Mouse (Mus musculus): ENCODE measurements at regions not wholly inside any gene's neighbourhood (a gene's known extent, or its start where the extent isn't known, plus 50 kb on each side); places are given as distances from the start of the nearest gene placed in this dataset.

- Histone ChIP-seq H3K4me2 (replicated peaks) (no peak overlapping the region), H3K9me3 (no peaks in the 10 kb centered on the region), H3K36me3 (no peaks in the 10 kb centered on the region), H3K4me3 (replicated peaks) (no peak overlapping the region), H3K27me3 (replicated peaks) (no peaks in the 10 kb centered on the region), H3K27ac (no peak overlapping the region), H3K4me1 (replicated peaks) (no peaks in the 10 kb centered on the region), H3K9ac (no peak overlapping the region)
- no peak for ATAC-seq
- 82% methylated on average over 1 of the region's 1 CpGs for WGBS
Measured at GRCm38 (mm10) chr4:67899109-67899508, 1055.1 kb downstream of the Brinp1 start.

DNA sequence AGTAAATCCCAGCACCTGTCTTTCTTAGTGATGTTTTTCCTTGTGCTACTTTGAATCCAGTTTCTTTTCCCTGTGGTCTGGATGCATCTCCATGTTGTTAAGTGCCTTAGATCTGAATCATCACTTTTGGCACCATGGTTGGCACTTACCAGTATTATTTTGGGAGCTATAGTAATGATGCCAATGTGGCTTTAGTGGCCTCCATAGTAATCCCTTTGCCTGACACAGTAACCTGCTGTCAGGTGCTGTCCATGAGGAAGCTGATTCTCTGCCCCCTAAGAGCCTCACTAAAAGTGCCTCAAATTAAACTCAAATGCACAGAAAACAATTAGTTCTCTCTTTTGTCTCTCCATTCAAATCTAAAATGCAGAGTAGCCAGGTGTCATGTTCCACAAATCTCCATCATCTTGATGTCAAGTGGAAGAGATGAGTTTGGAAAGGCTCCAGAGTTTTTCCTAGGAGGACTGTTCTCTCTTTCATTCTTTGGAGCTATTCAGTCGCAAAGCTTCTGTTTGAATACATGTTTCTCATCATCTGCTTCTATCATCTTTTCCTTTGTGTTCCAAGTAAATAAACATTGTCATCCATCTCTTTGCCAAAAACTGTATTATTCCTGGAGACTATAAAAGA, 1062.1 kb downstream of the Brinp1 start:
- Histone ChIP-seq H3K4me1 (replicated peaks) (no peaks in the 10 kb centered on the region), H3K9me3 (no peaks in the 10 kb centered on the region), H3K4me2 (replicated peaks) (no peak overlapping the region), H3K4me3 (replicated peaks) (no peak overlapping the region), H3K36me3 (no peaks in the 10 kb centered on the region), H3K27ac (no peak overlapping the region), H3K9ac (no peak overlapping the region), H3K27me3 (replicated peaks) (no peaks in the 10 kb centered on the region)
- ATAC-seq: no peak
- WGBS: 71% methylated on average over 1 of the region's 1 CpGs

GRCm38 (mm10) chr4:67887954-67888353, 1060.6 kb downstream of the Tlr4 start:
- H3K4me3 ChIP-seq (replicated peaks): no peak overlapping the region
- H3K4me2 ChIP-seq (replicated peaks): no peak overlapping the region
- no peaks in the 10 kb centered on the region for H3K4me1 ChIP-seq (replicated peaks)
- H3K27me3 ChIP-seq (replicated peaks): no peaks in the 10 kb centered on the region
- H3K9ac ChIP-seq: no peak overlapping the region
- no peak overlapping the region for H3K27ac ChIP-seq
- no peaks in the 10 kb centered on the region for H3K9me3 ChIP-seq
- ATAC-seq: no peak
- no peaks in the 10 kb centered on the region for H3K36me3 ChIP-seq

- H3K9me3 ChIP-seq: no peaks in the 10 kb centered on the region
- H3K27ac ChIP-seq: no peak overlapping the region
- H3K36me3 ChIP-seq: no peaks in the 10 kb centered on the region
- H3K27me3 ChIP-seq (replicated peaks): no peaks in the 10 kb centered on the region
- ATAC-seq: no peak
- H3K9ac ChIP-seq: no peak overlapping the region
- no peak overlapping the region for H3K4me2 ChIP-seq (replicated peaks)
- H3K4me3 ChIP-seq (replicated peaks): no peak overlapping the region
- H3K4me1 ChIP-seq (replicated peaks): no peaks in the 10 kb centered on the region
Measured at GRCm38 (mm10) chr4:67885204-67885603, 1057.8 kb downstream of the Tlr4 start.

- Histone ChIP-seq H3K4me2 (replicated peaks) (no peak overlapping the region), H3K27ac (no peak overlapping the region), H3K27me3 (replicated peaks) (no peaks in the 10 kb centered on the region), H3K4me1 (replicated peaks) (no peaks in the 10 kb centered on the region), H3K9me3 (no peaks in the 10 kb centered on the region), H3K4me3 (replicated peaks) (no peak overlapping the region), H3K36me3 (no peaks in the 10 kb centered on the region), H3K9ac (no peak overlapping the region)
- WGBS: 80% methylated on average over 2 of the region's 2 CpGs
- ATAC-seq: no peak
Measured at GRCm38 (mm10) chr4:67862218-67862617, 1034.8 kb downstream of the Tlr4 start.

GRCm38 (mm10) chr4:67861801-67862200, 1034.4 kb downstream of the Tlr4 start:
- H3K27ac ChIP-seq: no peak overlapping the region
- H3K4me3 ChIP-seq (replicated peaks): no peak overlapping the region
- H3K9me3 ChIP-seq: no peaks in the 10 kb centered on the region
- 70% methylated on average over 1 of the region's 1 CpGs for WGBS
- no peak for ATAC-seq
- H3K4me1 ChIP-seq (replicated peaks): no peaks in the 10 kb centered on the region
- no peaks in the 10 kb centered on the region for H3K27me3 ChIP-seq (replicated peaks)
- no peak overlapping the region for H3K9ac ChIP-seq
- H3K36me3 ChIP-seq: no peaks in the 10 kb centered on the region
- H3K4me2 ChIP-seq (replicated peaks): no peak overlapping the region

- 82% methylated on average over 4 of the region's 4 CpGs for WGBS
- no peak overlapping the region for H3K4me2 ChIP-seq (replicated peaks)
- H3K9ac ChIP-seq: no peak overlapping the region
- H3K27me3 ChIP-seq (replicated peaks): no peaks in the 10 kb centered on the region
- no peaks in the 10 kb centered on the region for H3K9me3 ChIP-seq
- H3K27ac ChIP-seq: no peak overlapping the region
- no peak overlapping the region for H3K4me3 ChIP-seq (replicated peaks)
- H3K36me3 ChIP-seq: no peaks in the 10 kb centered on the region
- ATAC-seq: no peak
- no peaks in the 10 kb centered on the region for H3K4me1 ChIP-seq (replicated peaks)
Measured at GRCm38 (mm10) chr4:67853001-67853400, 1025.6 kb downstream of the Tlr4 start.

DNA sequence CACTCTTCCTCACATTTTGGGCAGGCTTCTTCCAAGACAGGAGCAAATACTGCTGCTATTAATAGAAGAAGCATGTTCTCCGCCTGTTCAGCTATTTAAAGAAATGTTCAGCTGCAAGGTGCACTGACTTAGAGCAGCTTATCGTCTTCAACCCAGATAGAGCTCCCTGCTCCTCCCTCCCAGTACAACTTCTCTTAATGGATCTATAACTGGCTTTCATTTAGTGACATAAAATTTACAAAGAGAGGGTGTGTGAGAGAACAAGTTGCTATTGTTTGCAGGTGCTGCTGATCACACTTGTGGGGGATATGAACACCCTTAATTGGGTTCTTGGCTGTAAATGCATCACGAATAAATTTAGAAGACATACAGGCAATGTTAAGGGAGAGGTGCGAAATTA, 1006.0 kb downstream of the Tlr4 start:
- Histone ChIP-seq H3K4me3 (replicated peaks) (no peak overlapping the region), H3K4me2 (replicated peaks) (no peak overlapping the region), H3K9ac (no peak overlapping the region), H3K4me1 (replicated peaks) (no peaks in the 10 kb centered on the region), H3K9me3 (no peaks in the 10 kb centered on the region), H3K36me3 (no peaks in the 10 kb centered on the region), H3K27ac (no peak overlapping the region), H3K27me3 (replicated peaks) (no peaks in the 10 kb centered on the region)
- 74% methylated on average over 4 of the region's 4 CpGs for WGBS
- no peak for ATAC-seq

DNA sequence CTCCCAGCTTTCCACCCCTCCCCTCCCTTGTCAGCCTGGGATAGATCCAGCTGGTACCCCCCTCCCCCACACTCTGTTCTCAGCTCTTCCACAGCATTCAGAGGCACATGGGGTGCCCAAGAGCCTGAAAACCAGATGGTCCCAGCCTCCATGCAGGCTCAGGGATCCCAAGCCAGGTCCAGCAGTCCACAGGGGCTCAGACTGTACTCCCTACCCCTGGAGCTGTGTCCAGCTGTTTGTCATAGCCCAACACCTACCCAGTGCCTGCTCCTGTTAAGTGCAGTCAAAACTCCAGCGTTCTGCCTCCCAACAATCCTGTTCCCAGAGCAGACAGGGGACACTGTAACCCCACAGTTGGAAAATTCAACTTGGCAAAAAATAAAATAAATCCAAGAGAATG, 998.1 kb downstream of the Tlr4 start:
- Histone ChIP-seq H3K9ac (no peak overlapping the region), H3K4me3 (replicated peaks) (no peak overlapping the region), H3K27me3 (replicated peaks) (no peaks in the 10 kb centered on the region), H3K9me3 (no peaks in the 10 kb centered on the region), H3K36me3 (no peaks in the 10 kb centered on the region), H3K4me2 (replicated peaks) (no peak overlapping the region), H3K4me1 (replicated peaks) (no peaks in the 10 kb centered on the region), H3K27ac (no peak overlapping the region)
- ATAC-seq: no peak
- 45% methylated on average over 1 of the region's 1 CpGs for WGBS

DNA sequence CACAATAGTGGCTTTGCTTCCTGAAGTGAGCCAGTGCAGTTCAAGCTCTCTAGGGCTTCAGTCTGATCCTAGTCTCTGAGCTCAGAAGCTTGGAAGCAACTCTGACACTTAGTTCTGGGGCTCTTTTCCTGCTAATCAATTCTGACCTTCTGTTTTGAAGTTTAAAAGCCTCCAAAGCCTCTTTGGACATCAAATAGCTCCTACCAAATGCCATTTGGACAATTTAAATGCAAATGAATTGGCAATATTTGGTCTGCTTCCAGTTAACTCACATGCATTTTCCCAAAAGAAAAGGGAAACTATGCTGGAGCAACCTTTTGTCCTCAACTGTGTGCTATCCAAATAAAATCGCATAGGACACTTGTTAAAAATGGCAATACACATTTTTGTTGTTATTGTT, 968.7 kb downstream of the Tlr4 start:
- ATAC-seq: no peak
- H3K4me2 ChIP-seq (replicated peaks): no peak overlapping the region
- H3K4me3 ChIP-seq (replicated peaks): no peak overlapping the region
- H3K9me3 ChIP-seq: no peaks in the 10 kb centered on the region
- H3K36me3 ChIP-seq: no peaks in the 10 kb centered on the region
- H3K27me3 ChIP-seq (replicated peaks): no peaks in the 10 kb centered on the region
- no peak overlapping the region for H3K9ac ChIP-seq
- WGBS: 76% methylated on average over 1 of the region's 1 CpGs
- no peak overlapping the region for H3K27ac ChIP-seq
- no peaks in the 10 kb centered on the region for H3K4me1 ChIP-seq (replicated peaks)
